Mouse (Mus musculus) intestine, postnatal 0 days (tissue): ENCODE measurements at regions not wholly inside any gene's neighbourhood (a gene's known extent, or its start where the extent isn't known, plus 50 kb on each side); places are given as distances from the start of the nearest gene placed in this dataset.

ENCODE experiments used
- ATAC-seq: fragments of 200-750 bp; cut with Nextera tagmentation; 2 replicates; pipeline ENCODE4 v1.8.0; 2017; ENCODE audit warnings: mild to moderate bottlenecking, moderate TSS enrichment, moderate library complexity
- H3K27ac ChIP-seq: fragments of 300-500 bp; sonication (generic); 2 replicates; pipeline ENCODE4 v1.5.1; 2014; ENCODE audit warnings: mild to moderate bottlenecking, low read depth, low read length, moderate library complexity
- H3K27me3 ChIP-seq: fragments of 300-500 bp; sonication (generic); replicated peaks from 2 replicates; pipeline ENCODE4 v1.6.1; 2014; ENCODE audit warnings: low read length, mixed read lengths; ENCODE audit not compliant: control insufficient read depth, insufficient read depth
- H3K36me3 ChIP-seq: fragments of 300-500 bp; sonication (generic); 2 replicates; pipeline ENCODE4 v1.6.1; 2014; ENCODE audit warnings: mild to moderate bottlenecking, moderate library complexity; ENCODE audit not compliant: control insufficient read depth, insufficient read depth
- H3K4me1 ChIP-seq: fragments of 300-500 bp; sonication (generic); replicated peaks from 2 replicates; pipeline ENCODE4 v1.6.1; 2014; ENCODE audit warnings: antibody characterized with exemption, low read length, mixed read lengths; ENCODE audit not compliant: control insufficient read depth, insufficient read depth
- H3K4me2 ChIP-seq: fragments of 300-500 bp; sonication (generic); replicated peaks from 2 replicates; pipeline ENCODE4 v1.6.1; 2014; ENCODE audit warnings: low read depth, mild to moderate bottlenecking, moderate library complexity
- H3K4me3 ChIP-seq: fragments of 300-500 bp; sonication (generic); 2 replicates; pipeline ENCODE4 v1.5.1; 2014; ENCODE audit warnings: low read depth, low read length
- H3K9ac ChIP-seq: fragments of 300-500 bp; sonication (generic); 2 replicates; pipeline ENCODE4 v1.6.1; 2014; ENCODE audit warnings: mild to moderate bottlenecking, low read depth, low read length
- H3K9me3 ChIP-seq: fragments of 300-500 bp; sonication (generic); 2 replicates; pipeline ENCODE4 v1.6.1; 2016; ENCODE audit warnings: mixed run types; ENCODE audit not compliant: control insufficient read depth
- CTCF ChIP-seq: sonication (generic); IDR thresholded peaks from 2 replicates; pipeline ENCODE4 v1.5.1; 2016; ENCODE audit warnings: low read depth, mild to moderate bottlenecking, control low read depth, antibody characterized with exemption, moderate library complexity
- WGBS: fragments of 180-500 bp; shearing (Covaris S2); extraction: QIAGEN DNeasy Blood & Tissue Kit; methylation state at CpG from one replicate; pipeline ENCODE4 v1.1.7; 2014; 5-methylcytosine and 5-hydroxymethylcytosine counted together

- H3K4me1 ChIP-seq = 0 out of 2 replicates have a peak, but pooled peaks cover 3% of the 10 kb centered on the region
- peak; percentile 66 for ATAC-seq
- H3K9ac ChIP-seq = no peak overlapping the region
- H3K27ac ChIP-seq = no peak overlapping the region
- no peaks in the 10 kb centered on the region for H3K36me3 ChIP-seq
- H3K9me3 ChIP-seq = no peaks in the 10 kb centered on the region
- WGBS = 9% methylated on average over 16 of the region's 16 CpGs
- peak overlapping the region; percentile 29 for H3K4me3 ChIP-seq
- no peak for TF ChIP-seq CTCF
- peaks cover 6% of the 10 kb centered on the region; the same call in 1 of the 2 replicates for H3K27me3 ChIP-seq
- peak overlapping the region; percentile 63 for H3K4me2 ChIP-seq
Measured at GRCm38 (mm10) chr5:118458727-118459390, 101.6 kb upstream of the Med13l start.

- Histone ChIP-seq H3K9me3 (no peaks in the 10 kb centered on the region), H3K36me3 (no peaks in the 10 kb centered on the region), H3K9ac (0 out of 2 replicates have a peak overlapping the region, but pooled peaks have one; percentile 27), H3K27ac (no peak overlapping the region), H3K27me3 (peaks cover 9% of the 10 kb centered on the region; the same call in 1 of the 2 replicates), H3K4me3 (peak overlapping the region; percentile 29), H3K4me2 (peak overlapping the region; percentile 63), H3K4me1 (0 out of 2 replicates have a peak, but pooled peaks cover 3% of the 10 kb centered on the region)
- no peak for TF ChIP-seq CTCF
- WGBS = 2% methylated on average over 12 of the region's 12 CpGs
- peak; percentile 45 for ATAC-seq
Measured at GRCm38 (mm10) chr5:118459391-118459792, 101.1 kb upstream of the Med13l start.

- H3K9ac ChIP-seq = no peak overlapping the region
- H3K9me3 ChIP-seq = no peaks in the 10 kb centered on the region
- TF ChIP-seq CTCF = no peak
- WGBS = 57% methylated on average over 4 of the region's 4 CpGs
- ATAC-seq = no peak
- no peak overlapping the region for H3K27ac ChIP-seq
- H3K4me3 ChIP-seq = no peak overlapping the region
- H3K36me3 ChIP-seq = no peaks in the 10 kb centered on the region
- H3K4me2 ChIP-seq = no peak overlapping the region
- peaks cover 14% of the 10 kb centered on the region for H3K4me1 ChIP-seq
- H3K27me3 ChIP-seq = peaks cover 9% of the 10 kb centered on the region; the same call in 1 of the 2 replicates
Measured at GRCm38 (mm10) chr5:118461967-118462366, 98.5 kb upstream of the Med13l start.

GRCm38 (mm10) chr5:118464931-118465801 lies 95.3 kb upstream of the Med13l start:
- no peaks in the 10 kb centered on the region for H3K36me3 ChIP-seq
- H3K4me1 ChIP-seq = peaks cover 11% of the 10 kb centered on the region
- ATAC-seq = peak; percentile 71
- peak overlapping the region; percentile 23; the same call in 1 of the 2 replicates for H3K4me3 ChIP-seq
- H3K9me3 ChIP-seq = no peaks in the 10 kb centered on the region
- H3K27me3 ChIP-seq = peaks cover 9% of the 10 kb centered on the region; the same call in 1 of the 2 replicates
- peak overlapping the region; percentile 61 for H3K4me2 ChIP-seq
- H3K27ac ChIP-seq = no peak overlapping the region
- no peak for TF ChIP-seq CTCF
- 7% methylated on average over 22 of the region's 22 CpGs for WGBS
- no peak overlapping the region for H3K9ac ChIP-seq

- H3K36me3 ChIP-seq = no peaks in the 10 kb centered on the region
- no peaks in the 10 kb centered on the region for H3K9me3 ChIP-seq
- 15% methylated on average over 10 of the region's 10 CpGs for WGBS
- H3K9ac ChIP-seq = no peak overlapping the region
- H3K4me2 ChIP-seq = peak overlapping the region; percentile 61
- peaks cover 11% of the 10 kb centered on the region for H3K4me1 ChIP-seq
- H3K27ac ChIP-seq = peak overlapping the region; percentile 10; the same call in 1 of the 2 replicates
- peak; percentile 48; the same call in 1 of the 2 replicates for ATAC-seq
- peaks cover 9% of the 10 kb centered on the region; the same call in 1 of the 2 replicates for H3K27me3 ChIP-seq
- TF ChIP-seq CTCF = no peak
- H3K4me3 ChIP-seq = peak overlapping the region; percentile 23; the same call in 1 of the 2 replicates
Measured at GRCm38 (mm10) chr5:118465991-118466750, 94.3 kb upstream of the Med13l start.
